Mouse (Mus musculus): Measurements from ENCODE around the gene Magt1.
"Not testable (repeated sequence)": the region's sequence is repeated elsewhere in the genome, so short reads cannot be mapped to it uniquely, and the experiment has no call there.

The Magt1 gene

DNA sequence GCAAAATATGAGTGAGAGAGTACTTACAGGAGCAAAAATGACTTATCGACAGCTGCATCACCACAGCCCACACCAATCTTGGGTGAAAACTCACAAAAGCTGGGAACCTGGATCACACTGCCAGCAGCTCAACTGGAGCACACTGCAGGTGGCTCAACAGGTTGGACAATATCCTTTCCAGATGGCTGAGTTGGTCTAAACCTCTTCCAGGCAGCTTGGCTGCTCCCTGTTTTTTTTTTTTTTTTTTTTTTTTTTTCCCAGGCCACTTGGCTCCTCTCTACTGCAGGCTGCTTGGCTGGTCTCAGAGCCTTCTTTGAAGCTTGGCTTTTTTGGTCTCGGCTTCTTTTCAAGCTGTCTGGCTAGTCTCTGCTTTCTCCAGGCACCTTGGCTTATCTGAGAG, 57.7 kb downstream of the Magt1 start:
- no peak for DNase-seq (ENCODE audit: low read depth, low spot score)

DNA sequence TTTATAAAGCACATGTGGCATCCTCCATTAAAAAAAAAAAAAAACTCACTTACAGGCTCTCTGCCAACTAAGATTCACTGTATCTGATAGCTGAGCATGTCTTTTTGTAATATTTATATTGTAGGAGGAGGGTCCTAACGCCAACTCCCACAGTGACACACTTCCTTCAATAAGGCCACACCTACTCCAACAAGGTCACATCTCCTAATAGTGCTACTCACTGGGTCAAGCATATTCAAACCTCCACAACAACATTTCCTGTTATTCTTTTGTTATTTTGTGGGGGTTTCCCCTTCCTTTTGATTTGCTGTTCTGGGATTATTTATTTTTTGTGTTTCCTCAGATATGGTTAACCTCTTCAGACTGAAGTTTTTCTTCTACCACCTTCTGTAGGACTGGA, 65.3 kb downstream of the Magt1 start:
- DNase-seq (ENCODE audit: low read depth, low spot score): peak; percentile 27

DNA sequence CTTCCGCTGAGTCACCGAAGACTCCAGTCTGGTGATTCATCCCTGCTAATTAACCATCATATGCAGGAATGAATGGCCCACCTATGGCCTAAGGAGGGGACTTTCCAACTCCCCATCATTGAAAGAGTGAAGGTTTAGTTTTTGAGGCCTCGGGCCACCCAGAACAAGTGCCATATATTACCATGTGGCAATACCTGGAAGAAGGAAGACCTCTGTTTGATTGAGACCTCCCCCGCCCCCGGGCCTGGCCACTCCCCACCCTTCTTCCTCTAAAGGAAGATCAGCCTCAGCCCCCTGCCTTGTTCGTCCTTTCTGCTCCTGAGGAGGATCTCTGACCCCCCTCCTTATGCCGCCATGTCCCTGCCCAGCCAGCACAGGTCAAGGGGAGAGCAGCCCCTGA, 72.5 kb downstream of the Magt1 start:
- DNase-seq (ENCODE audit: low read depth, low spot score): no peak

DNA sequence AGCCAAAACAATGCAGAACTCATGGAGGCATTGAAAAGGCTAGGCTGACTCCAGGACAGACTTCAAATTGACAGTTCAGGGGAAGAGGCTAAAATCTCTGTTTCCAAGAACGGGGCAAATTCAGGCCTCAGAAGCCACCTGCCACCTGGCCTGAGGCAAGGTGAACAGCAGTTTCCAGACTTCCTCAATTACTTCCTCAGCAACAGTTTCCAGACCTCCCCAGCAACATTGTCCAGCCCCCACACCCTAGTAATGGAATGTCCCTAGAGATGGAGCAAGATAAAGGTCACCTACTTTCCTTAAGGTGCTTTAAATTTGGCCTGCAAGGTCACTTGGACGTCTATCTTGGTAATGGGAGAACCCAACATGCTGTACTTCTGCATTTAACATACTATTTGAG, 74.0 kb downstream of the Magt1 start:
- no peak for DNase-seq (ENCODE audit: low read depth, low spot score)

DNA sequence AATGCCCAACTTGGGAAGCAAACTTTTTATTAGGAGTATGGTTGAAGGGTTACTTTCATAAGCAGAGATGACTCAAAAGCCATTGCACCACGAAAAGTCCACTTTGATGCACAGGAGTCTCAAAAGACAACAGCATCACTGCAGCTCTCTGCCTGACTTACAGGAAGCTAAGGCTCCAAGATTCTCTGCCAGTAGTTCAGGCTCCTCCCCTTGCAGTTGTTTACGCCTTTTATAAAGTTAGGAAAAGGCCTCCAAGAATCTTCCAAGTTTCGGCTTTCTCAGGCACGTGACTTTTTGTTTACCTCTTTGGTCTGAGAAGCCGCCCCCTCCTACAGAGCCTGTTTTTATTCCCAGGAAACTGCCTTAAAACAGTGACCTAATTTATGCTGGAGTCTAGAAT, 77.4 kb downstream of the Magt1 start:
- no peak for DNase-seq (ENCODE audit: low read depth, low spot score)

DNA sequence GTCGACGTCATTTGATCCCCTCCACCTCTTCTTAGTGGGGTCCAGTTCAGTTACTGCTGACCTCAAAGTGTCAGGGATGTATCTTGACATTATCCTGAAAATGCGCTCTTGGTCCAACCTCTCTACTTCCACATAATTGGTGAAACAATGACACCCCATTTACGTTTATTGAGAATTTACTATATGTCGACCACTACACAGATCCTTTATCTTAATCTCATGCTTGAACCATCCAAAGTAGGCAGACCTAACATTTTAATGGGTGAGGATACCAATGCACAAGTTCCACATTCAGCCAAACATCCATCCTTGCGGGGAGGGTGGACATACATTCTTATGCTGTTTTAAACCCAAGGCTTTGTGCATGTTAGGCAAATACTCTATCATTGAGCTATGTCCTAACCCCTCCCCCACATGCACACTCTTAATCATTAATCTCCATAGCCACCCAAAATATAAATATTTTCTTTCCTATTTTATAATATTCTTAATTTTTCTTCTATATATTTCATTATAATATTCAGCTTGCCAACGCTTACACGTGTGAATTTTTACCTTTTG, 82.1 kb downstream of the Magt1 start:
- no peak for DNase-seq (ENCODE audit: low read depth, low spot score)

DNA sequence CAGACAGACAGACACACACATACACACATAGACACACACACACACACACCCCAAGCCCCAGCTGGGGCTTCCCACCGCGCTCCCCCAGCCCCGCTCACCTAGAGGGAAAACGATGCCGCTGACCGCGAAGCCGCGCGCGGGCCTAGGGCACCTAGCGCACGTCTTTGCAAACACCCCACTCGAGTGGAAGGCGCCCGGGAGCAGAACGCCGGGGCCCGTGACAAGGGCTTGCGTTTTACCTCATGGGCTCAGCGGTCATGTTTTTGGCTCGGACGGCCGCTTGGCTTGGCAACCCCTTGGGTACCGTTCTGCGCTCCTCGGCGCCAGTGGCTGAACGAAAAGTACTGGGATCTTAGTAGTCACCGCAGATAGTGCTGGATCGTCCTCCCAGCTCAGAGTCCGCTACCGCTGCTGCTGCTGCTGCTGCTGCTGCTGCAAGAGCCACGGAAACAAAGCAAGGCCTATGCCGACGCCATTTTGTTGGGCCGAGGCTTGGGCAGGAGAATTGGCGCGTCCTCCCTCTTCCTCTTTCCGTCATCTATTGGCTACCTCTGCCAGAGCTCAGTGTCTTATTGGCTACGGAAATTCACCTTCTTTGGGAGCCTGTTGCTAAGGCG, 82.7 kb downstream of the Magt1 start, which contains the start of gene Atrx:
Gene Atrx (minus strand): TSS at position 543 of the 617 bp plus-strand sequence.
- peak; percentile 85 for DNase-seq (ENCODE audit: low read depth, low spot score)

DNA sequence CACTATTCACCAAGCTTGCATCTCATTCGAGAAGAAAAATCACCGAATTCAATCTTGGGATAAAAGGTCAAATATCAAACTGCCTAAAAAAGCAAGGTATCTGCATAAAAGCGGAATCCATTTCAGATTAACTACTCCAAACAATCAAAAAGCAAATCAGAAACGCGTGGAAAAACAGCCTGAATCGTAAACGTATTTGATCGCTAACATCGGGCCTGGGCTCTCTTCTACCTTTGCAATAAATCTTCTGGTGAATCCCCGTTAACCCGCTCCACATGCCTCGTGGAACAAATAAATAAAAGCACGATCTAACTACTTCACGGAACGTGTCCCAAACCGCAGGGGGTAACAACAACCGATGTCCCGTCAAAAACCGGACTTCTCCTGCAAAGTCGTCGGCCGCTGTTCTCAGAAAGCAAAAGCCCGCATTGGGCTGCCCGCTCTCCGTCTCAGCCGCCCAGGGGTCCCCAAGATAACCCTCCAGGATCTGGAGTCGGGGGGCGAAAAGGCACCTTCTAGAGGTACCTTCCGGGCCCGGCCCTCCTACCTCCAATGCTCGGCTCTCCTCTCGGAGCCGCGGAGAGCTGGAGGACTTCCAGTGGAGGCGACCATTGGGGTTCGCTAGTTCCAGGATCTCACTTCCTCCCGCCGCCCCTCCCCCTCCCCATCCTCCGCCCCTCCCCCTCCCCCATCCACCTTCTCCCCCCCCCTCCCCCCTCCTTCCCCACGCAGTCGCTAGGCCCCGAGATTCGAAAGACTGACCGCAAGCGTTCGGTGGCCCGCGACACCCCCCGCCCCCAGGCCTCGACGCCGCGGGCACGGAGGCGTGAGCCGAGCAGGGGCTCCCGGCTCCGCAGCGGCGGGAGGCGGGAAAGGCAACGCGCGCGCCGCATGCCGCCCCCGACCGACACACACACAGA, 83.5 kb downstream of the Magt1 start:
- peak; percentile 54 for DNase-seq (ENCODE audit: low read depth, low spot score)

DNA sequence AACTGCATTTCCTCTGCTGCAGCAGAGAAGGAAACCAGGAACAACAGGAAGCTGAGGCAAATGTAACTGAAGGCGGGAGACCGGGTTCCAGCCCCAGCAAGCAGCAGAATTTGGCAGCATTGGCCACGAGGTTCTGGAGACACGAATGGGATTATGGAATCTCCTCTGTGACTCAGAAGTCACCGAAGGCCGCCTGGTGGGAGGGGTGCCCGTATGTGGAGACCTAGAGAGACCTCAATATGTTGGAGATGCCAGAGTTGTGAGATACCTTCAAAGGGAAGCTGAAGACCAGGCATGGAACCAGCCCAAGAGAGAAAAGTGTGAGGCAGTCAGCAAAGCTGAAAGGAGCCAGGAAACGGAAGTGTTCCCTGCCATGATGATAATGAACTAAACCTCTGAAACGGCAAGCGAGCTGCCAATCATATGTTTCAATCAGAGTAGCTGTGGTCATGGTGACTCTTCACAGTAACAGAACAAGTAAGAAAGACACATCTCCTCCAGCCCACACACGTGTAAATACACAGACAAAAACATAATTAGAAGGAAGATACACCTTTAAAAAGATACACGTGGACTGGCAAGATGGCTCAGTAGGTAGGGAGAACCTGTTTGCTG, 85.5 kb downstream of the Magt1 start:
- DNase-seq (ENCODE audit: low read depth, low spot score): peak; percentile 69

DNA sequence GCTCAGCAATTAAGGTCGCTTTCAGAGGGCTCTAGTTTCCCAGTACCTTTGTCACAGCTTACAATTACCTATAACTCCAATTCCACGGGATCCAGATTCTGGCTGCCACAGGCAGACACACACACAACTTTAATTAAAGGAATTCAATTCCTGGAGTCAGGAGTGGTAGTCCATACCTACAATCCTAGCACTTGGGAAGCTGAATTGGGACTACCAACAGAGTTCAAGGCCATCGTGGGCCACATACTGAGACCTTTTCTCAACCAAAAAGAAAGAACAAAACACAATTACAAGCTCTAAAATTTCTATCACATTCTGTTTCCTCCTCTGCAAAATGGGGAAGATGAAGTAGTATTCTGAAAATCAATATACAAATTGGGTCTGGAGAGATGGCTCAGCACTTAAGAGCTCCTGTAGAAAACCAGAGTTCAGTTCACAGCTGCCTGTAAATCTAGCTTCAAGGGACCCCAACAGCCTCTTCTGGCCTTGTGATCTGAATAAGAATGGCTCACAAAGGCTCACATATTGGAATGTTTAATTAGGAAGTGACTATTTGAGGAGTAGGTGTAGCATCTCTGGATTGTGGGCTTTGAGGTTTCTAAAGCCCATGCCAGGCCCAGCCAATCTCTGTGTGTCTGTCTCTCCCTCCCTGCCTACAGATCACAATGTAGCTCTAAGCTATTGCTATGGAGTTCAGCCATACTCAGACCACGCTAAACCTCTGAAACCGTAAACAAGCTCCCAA, 87.2 kb downstream of the Magt1 start:
- DNase-seq (ENCODE audit: low read depth, low spot score): no peak

DNA sequence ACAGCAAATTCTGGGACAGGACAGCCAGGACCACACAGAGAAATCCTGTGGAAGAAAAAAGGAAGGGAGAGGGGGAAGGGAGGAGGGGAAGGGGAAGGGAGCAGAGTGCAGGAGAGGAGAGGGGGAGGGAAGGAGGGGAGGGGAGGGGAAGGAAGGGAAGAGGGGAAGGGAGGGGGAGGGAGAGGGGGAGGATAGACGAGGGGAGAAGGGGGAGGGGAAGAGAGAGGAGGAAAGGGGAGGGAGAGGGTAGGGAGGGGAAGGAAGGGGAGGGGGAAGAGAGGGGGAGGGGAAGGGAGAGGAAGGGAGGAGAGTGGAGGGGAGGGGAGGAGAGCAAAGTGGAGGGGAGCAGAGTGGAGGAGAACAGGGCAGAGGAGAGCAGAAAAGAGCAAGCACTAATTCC, 87.8 kb downstream of the Magt1 start:
- no peak for DNase-seq (ENCODE audit: low read depth, low spot score)

DNA sequence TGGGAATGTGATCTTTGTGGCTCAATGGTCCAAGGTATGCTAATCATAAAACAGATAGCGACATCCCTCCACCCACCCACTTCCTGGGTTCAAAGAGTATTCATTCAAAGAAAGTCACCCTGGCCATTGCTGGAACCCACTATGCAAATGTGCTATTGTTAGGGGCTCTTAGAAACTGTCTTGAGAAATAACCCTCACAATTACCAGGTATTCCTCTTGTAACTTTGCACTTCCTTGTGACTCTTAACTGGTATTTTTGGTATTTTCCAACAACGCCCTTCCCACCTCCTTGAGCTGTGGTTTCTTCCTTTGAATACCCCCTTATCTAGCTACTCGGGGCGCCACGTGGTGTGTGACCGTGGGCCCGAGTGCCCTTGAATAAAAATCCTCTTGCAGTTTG, 88.7 kb downstream of the Magt1 start:
- not testable (repeated sequence) for DNase-seq (ENCODE audit: low read depth, low spot score)

DNA sequence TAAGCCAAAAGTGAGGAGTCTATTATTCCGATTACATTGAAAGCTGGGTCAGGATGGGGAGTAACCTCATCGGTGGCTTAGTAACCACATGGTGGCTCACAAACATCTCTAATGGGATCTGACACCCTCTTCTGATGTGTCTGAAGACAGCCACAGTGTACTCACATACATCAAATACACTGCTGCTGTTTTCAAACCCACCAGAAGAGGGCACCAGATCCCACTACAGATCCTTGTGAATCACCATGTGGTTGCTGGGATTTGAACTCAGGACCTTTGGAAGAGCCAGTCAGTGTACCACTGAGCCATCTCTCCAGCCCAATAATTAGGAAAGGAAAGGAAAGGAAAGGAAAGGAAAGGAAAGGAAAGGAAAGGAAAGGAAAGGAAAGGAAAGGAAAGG, 90.3 kb downstream of the Magt1 start:
- peak; percentile 77 for DNase-seq (ENCODE audit: low read depth, low spot score)
